In genomic region chr6:82483842-82484241, GRCm38 (mm10) we compare ENCODE assay signal across 20 mouse cellular contexts.
"Had no signal": no experiment of that assay in that cellular context is flagged by ENCODE, and none has a peak within 500 bp of the region (broad histone marks: within the 10 kb centered on the region; RNA-seq: fewer than 3 reads in every experiment).

No protein-coding gene starts in this region.

- ATAC-seq: forebrain, embryonic 16.5 days; hindbrain, embryonic 16.5 days; inflammation-experienced regulatory T-cells, adult 6 months; intestine, embryonic 15.5 days; intestine, postnatal 0 days; liver, embryonic 12.5 days had no signal

- DNase-seq: gastrocnemius, adult 2 months; gastrocnemius, postnatal 10 days; gastrocnemius, postnatal 25 days; heart, adult 18-20 months; heart, postnatal 10 days; heart, postnatal 4 days; kidney, adult 18-20 months; kidney, adult 8-10 months; kidney, postnatal 10 days; kidney, postnatal 25 days; kidney, postnatal 4 days; layer of hippocampus, adult 9-11 months; layer of hippocampus, postnatal 36 days; left cerebral cortex, postnatal 4 days had no signal
